Mouse (Mus musculus) lung, embryonic 15.5 days (tissue): ENCODE measurements around the gene Serpinb3d. TPM values are rescaled to one million over a fixed set of nuclear protein-coding genes. Genes with fewer than 3 reads are reported as not detected.
"Not testable (repeated sequence)": the region's sequence is repeated elsewhere in the genome, so short reads cannot be mapped to it uniquely, and the experiment has no call there.

Experiments
- ATAC-seq: fragments of 200-750 bp; cut with Nextera tagmentation; 2 replicates; pipeline ENCODE4 v1.8.0; 2017; ENCODE audit warnings: moderate number of reproducible peaks, borderline replicate concordance; ENCODE audit not compliant: low FRiP score, low TSS enrichment; ENCODE audit errors: extremely low read depth
- H3K27ac ChIP-seq: fragments of 300-500 bp; sonication (generic); 2 replicates; pipeline ENCODE4 v1.5.1; 2015; ENCODE audit warnings: moderate library complexity, mild to moderate bottlenecking, inconsistent platforms
- H3K27me3 ChIP-seq: fragments of 300-500 bp; sonication (generic); 2 replicates; pipeline ENCODE4 v1.6.1; 2015; ENCODE audit warnings: inconsistent platforms
- H3K36me3 ChIP-seq: fragments of 300-500 bp; sonication (generic); 2 replicates; pipeline ENCODE4 v1.6.1; 2015; ENCODE audit warnings: inconsistent platforms
- H3K4me1 ChIP-seq: fragments of 300-500 bp; sonication (generic); 2 replicates; pipeline ENCODE4 v1.6.1; 2015; ENCODE audit warnings: inconsistent platforms
- H3K4me2 ChIP-seq: fragments of 300-500 bp; sonication (generic); 2 replicates; pipeline ENCODE4 v1.6.1; 2015; ENCODE audit warnings: inconsistent platforms, mild to moderate bottlenecking, moderate library complexity
- H3K4me3 ChIP-seq: fragments of 300-500 bp; sonication (generic); 2 replicates; pipeline ENCODE4 v1.5.1; 2015; ENCODE audit warnings: mild to moderate bottlenecking, inconsistent platforms
- H3K9ac ChIP-seq: fragments of 300-500 bp; sonication (generic); 2 replicates; pipeline ENCODE4 v1.6.1; 2015; ENCODE audit warnings: inconsistent platforms
- H3K9me3 ChIP-seq: fragments of 300-500 bp; sonication (generic); 2 replicates; pipeline ENCODE4 v1.6.1; 2016; ENCODE audit warnings: inconsistent platforms
- WGBS: fragments of 180-500 bp; shearing (Covaris S2); methylation state at CpG from one replicate; pipeline ENCODE4 v1.1.7; 2015; 5-methylcytosine and 5-hydroxymethylcytosine counted together
- polyA plus RNA-seq: library from polyadenylated mRNA; unstranded; fragments of >200 nt; fragmentation: Nextera tagmentation; extraction: Ambion mirVana; gene quantifications from 2 replicates; pipeline ENCODE4 v1.2.1, GENCODE M21; 2015

Gene Serpinb3d
- not detected in 2 replicates for polyA plus RNA-seq

- Histone ChIP-seq H3K4me3 (no peak within 1 kb of the TSS), H3K36me3 (no peaks in the 10 kb centered on the region), H3K27ac (no peak within 1 kb of the TSS), H3K4me1 (no peaks in the 10 kb centered on the region), H3K9me3 (no peaks in the 10 kb centered on the region), H3K27me3 (no peaks in the 10 kb centered on the region), H3K9ac (no peak within 1 kb of the TSS), H3K4me2 (no peak within 1 kb of the TSS)
- ATAC-seq, result no peak
These were observed at the start of gene Serpinb3d for GRCm38 (mm10) chr1:107083406-107083805. Gene Serpinb3d (minus strand): TSS chr1:107083506.

- H3K4me1 ChIP-seq, H3K9me3 ChIP-seq, H3K27ac ChIP-seq, H3K4me2 ChIP-seq, H3K9ac ChIP-seq, H3K36me3 ChIP-seq, H3K27me3 ChIP-seq, ATAC-seq, H3K4me3 ChIP-seq: not testable (repeated sequence)
These were observed 44.1 kb upstream of the Serpinb3d start for GRCm38 (mm10) chr1:107127453-107127852.

GRCm38 (mm10) chr1:107098417-107098816 is 15.1 kb upstream of the Serpinb3d start:
- H3K9me3 ChIP-seq, result no peaks in the 10 kb centered on the region
- no peak overlapping the region for H3K4me2 ChIP-seq
- H3K36me3 ChIP-seq, result no peaks in the 10 kb centered on the region
- no peak overlapping the region for H3K9ac ChIP-seq
- H3K27me3 ChIP-seq, result no peaks in the 10 kb centered on the region
- no peaks in the 10 kb centered on the region for H3K4me1 ChIP-seq
- H3K4me3 ChIP-seq, result no peak overlapping the region
- 81% methylated on average over 2 of the region's 2 CpGs for WGBS
- ATAC-seq, result no peak
- no peak overlapping the region for H3K27ac ChIP-seq

GRCm38 (mm10) chr1:107052203-107052602 is 31.1 kb downstream of the Serpinb3d start, which contains the start of gene Serpinb3a:
Gene Serpinb3a (minus strand): TSS chr1:107052303.
- Histone ChIP-seq H3K4me2 (no peak within 1 kb of the TSS), H3K36me3 (no peaks in the 10 kb centered on the region), H3K9ac (no peak within 1 kb of the TSS), H3K27ac (no peak within 1 kb of the TSS), H3K4me1 (no peaks in the 10 kb centered on the region), H3K4me3 (no peak within 1 kb of the TSS), H3K27me3 (no peaks in the 10 kb centered on the region), H3K9me3 (no peaks in the 10 kb centered on the region)
- no peak for ATAC-seq
- WGBS, result 69% methylated on average over 1 of the region's 1 CpGs

GRCm38 (mm10) chr1:107034236-107034635 is 49.1 kb downstream of the Serpinb3d start:
- not testable (repeated sequence) for H3K36me3 ChIP-seq, H3K4me3 ChIP-seq, H3K27me3 ChIP-seq, H3K4me2 ChIP-seq, H3K9ac ChIP-seq, H3K27ac ChIP-seq, ATAC-seq, H3K4me1 ChIP-seq, H3K9me3 ChIP-seq
- WGBS, result 85% methylated on average over 3 of the region's 3 CpGs

Other genes with a start within 250 kb of the Serpinb3d start
- gene Serpinb5, start 222.3 kb downstream of the Serpinb3d start, polyA plus RNA-seq, result 0.49 and 1.1 TPM in 2 replicates
- 0.95 and 1.5 TPM in 2 replicates for gene Serpinb12, start 149.1 kb downstream of the Serpinb3d start, polyA plus RNA-seq
- not detected in 2 replicates for gene Serpinb13, start 102.5 kb downstream of the Serpinb3d start, polyA plus RNA-seq
- gene Serpinb3a, start 31.2 kb downstream of the Serpinb3d start, polyA plus RNA-seq, result 0.21 TPM in 1 of 2 replicates, not detected in the other
- gene Serpinb3b, start 194.9 kb upstream of the Serpinb3d start, polyA plus RNA-seq, result not detected in 2 replicates
- gene Serpinb3c, start 194.9 kb upstream of the Serpinb3d start, polyA plus RNA-seq, result 0.15 TPM in 1 of 2 replicates, not detected in the other